In the genomic region with DNA sequence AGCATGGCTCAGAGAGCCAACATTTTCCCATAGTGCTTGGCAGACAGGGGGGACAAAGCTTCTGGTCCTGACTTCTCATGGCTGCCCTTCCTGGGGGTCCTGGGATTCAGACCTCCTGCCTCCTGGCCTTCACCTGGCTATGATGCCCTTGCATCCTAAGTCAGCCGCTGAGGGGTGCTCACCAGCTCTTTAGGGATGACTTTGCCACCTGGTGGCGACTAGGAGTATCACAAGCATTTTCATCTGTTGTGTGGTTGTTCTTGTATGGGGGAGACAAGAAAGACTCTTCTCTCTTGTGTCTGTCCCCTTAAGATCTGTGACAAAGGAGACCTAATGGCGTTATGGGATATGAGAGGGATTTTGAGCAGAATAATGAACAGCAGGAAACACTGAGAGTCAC, we compare ENCODE assay signal across 9 mouse cellular contexts. TPM values are rescaled to one million over a fixed set of nuclear protein-coding genes. Genes with fewer than 3 reads are reported as not detected.
A peak's percentile ranks its signal among the peaks of the same experiment; 100 is the strongest.
DNase-seq lines count a peak whose midpoint lies in the region; ATAC-seq and TF ChIP-seq lines count a peak whose summit lies in the region.
"Had no signal": no experiment of that assay in that cellular context is flagged by ENCODE, and none has a peak within 500 bp of the region (broad histone marks: within the 10 kb centered on the region; RNA-seq: fewer than 3 reads in every experiment).

No protein-coding gene starts in this region.

- no peak overlapping the region for H3K4me2 ChIP-seq in lung, embryonic 14.5 days
- H3K4me2 ChIP-seq: embryonic facial prominence, embryonic 15.5 days had no signal

- DNase-seq in 3T3-L1 (ENCODE audit: low read depth, low spot score): peak; percentile 72
- DNase-seq in T-cell, adult 2 months (ENCODE audit: low spot score): peak; percentile 67
- DNase-seq in cerebellum, postnatal 4 days (ENCODE audit: low spot score in 2 of 2): peak; percentile 54 to 81
- peak; percentile 64 for DNase-seq in gastrocnemius, postnatal 14 days
- DNase-seq in large intestine, adult 2 months (ENCODE audit: low read depth, low spot score): peak; percentile 22
- DNase-seq in lung, embryonic 14.5 days: peak; percentile 88
- peak; percentile 58 for DNase-seq in ovary, postnatal 14 days (ENCODE audit: low spot score)
- peak; percentile 65 to 79 for DNase-seq in thymus, postnatal 10 days (ENCODE audit: low spot score in 2 of 2)

- H3K4me1 ChIP-seq in lung, embryonic 14.5 days (ENCODE audit: insufficient read depth): no peaks in the 10 kb centered on the region
- H3K4me1 ChIP-seq: embryonic facial prominence, embryonic 15.5 days had no signal

- peaks cover 49% of the 10 kb centered on the region for H3K36me3 ChIP-seq in lung, embryonic 14.5 days (ENCODE audit: insufficient read depth)

- ATAC-seq in lung, embryonic 14.5 days (ENCODE audit: insufficient read depth): no peak

- H3K4me3 ChIP-seq in lung, embryonic 14.5 days (ENCODE audit: low read depth, low read length): no peak overlapping the region
- H3K4me3 ChIP-seq: embryonic facial prominence, embryonic 15.5 days had no signal

- no peaks in the 10 kb centered on the region for H3K27me3 ChIP-seq in lung, embryonic 14.5 days (ENCODE audit: insufficient read depth, low read length)
- H3K27me3 ChIP-seq: embryonic facial prominence, embryonic 15.5 days had no signal

- H3K9ac ChIP-seq in lung, embryonic 14.5 days: no peak overlapping the region
- H3K9ac ChIP-seq: embryonic facial prominence, embryonic 15.5 days had no signal

- no peaks in the 10 kb centered on the region for H3K9me3 ChIP-seq in lung, embryonic 14.5 days (ENCODE audit: low read depth, low read length)
- H3K9me3 ChIP-seq: embryonic facial prominence, embryonic 15.5 days had no signal

- no peak overlapping the region for H3K27ac ChIP-seq in lung, embryonic 14.5 days (ENCODE audit: low read depth)
- H3K27ac ChIP-seq: embryonic facial prominence, embryonic 15.5 days had no signal

- 18% methylated on average over 3 of the region's 3 CpGs for WGBS in large intestine, adult 2 months
- 11% methylated on average over 3 of the region's 3 CpGs for WGBS in lung, embryonic 14.5 days

- TF ChIP-seq CTCF in lung, embryonic 14.5 days (IDR thresholded peaks at IDR 0.05; ENCODE audit: low read depth): peak; percentile 88

- intact Hi-C loops in gastrocnemius, postnatal 14 days (cut with DNase I; ENCODE audit: low total_unique reads): loop anchor here (2.0 to 5.0 kb wide), 2 partner anchors 33 to 91 kb away; no protein-coding TSS in a partner anchor

RNA-seq across cellular contexts. Expression of gene Tpbgl, which starts 36.8 kb away (rescaled TPM):
- total RNA-seq in gastrocnemius, postnatal 14 days (2021): 10 to 100 TPM; 38.7 to 43.2 TPM
- 1.8 and 2.2 TPM in 2 replicates for polyA plus RNA-seq in large intestine, adult 2 months (2012; rRNA removed)
- 1.2 TPM in 2 replicates for polyA plus RNA-seq in lung, embryonic 14.5 days (2014; fragmentation: Nextera tagmentation; extraction: Ambion mirVana)

RNA-seq across cellular contexts. Expression of gene Arrb1, which starts 54.8 kb away (rescaled TPM):
- total RNA-seq in gastrocnemius, postnatal 14 days (2021): 10 to 100 TPM; 14.3 to 15.2 TPM
- 59.2 and 113 TPM in 2 replicates for polyA plus RNA-seq in large intestine, adult 2 months (2012; rRNA removed)
- polyA plus RNA-seq in lung, embryonic 14.5 days (2014; fragmentation: Nextera tagmentation; extraction: Ambion mirVana): 7.0 and 7.8 TPM in 2 replicates

Comparison
In these comparisons a context has a peak if more than half of its experiments do, and no peak if none do; other contexts are left out.
1. DNase-seq: peak in every context shown above with its lines; median percentile 88 in lung, embryonic 14.5 days; 72 in 3T3-L1; 72 in thymus, postnatal 10 days; 68 in cerebellum, postnatal 4 days; 67 in T-cell, adult 2 months; 64 in gastrocnemius, postnatal 14 days; 58 in ovary, postnatal 14 days; 22 in large intestine, adult 2 months.